Mouse (Mus musculus) midbrain, embryonic 14.5 days (tissue): ENCODE data around the gene Cdh13. TPM values are rescaled to one million over a fixed set of nuclear protein-coding genes. Genes with fewer than 3 reads are reported as not detected.

Source experiments
- ATAC-seq: fragments of 200-750 bp; cut with Nextera tagmentation; 2 replicates; pipeline ENCODE4 v1.8.0; 2017; ENCODE audit warnings: moderate number of reproducible peaks, moderate library complexity; ENCODE audit not compliant: low FRiP score, low TSS enrichment
- DNase-seq: peaks from one replicate; pipeline ENCODE4 v3.0.0-alpha.2; 2015
- H3K27ac ChIP-seq: fragments of 300-500 bp; sonication (generic); replicated peaks from 2 replicates; pipeline ENCODE4 v1.5.1; 2014; ENCODE audit warnings: mild to moderate bottlenecking, low read depth, low read length, moderate library complexity
- H3K27me3 ChIP-seq: fragments of 300-500 bp; sonication (generic); 2 replicates; pipeline ENCODE4 v1.6.1; 2014; ENCODE audit warnings: low read length, control low read depth, mixed read lengths; ENCODE audit not compliant: control insufficient read depth, insufficient read depth
- H3K36me3 ChIP-seq: fragments of 300-500 bp; sonication (generic); 2 replicates; pipeline ENCODE4 v1.6.1; 2014; ENCODE audit warnings: low read length, control low read depth; ENCODE audit not compliant: control insufficient read depth, insufficient read depth
- H3K4me1 ChIP-seq: fragments of 300-500 bp; sonication (generic); 2 replicates; pipeline ENCODE4 v1.6.1; 2014; ENCODE audit warnings: mild to moderate bottlenecking, antibody characterized with exemption, low read length, control low read depth; ENCODE audit not compliant: control insufficient read depth, insufficient read depth
- H3K4me2 ChIP-seq: fragments of 300-500 bp; sonication (generic); 2 replicates; pipeline ENCODE4 v1.6.1; 2014; ENCODE audit warnings: mild to moderate bottlenecking, low read length, moderate library complexity
- H3K4me3 ChIP-seq: fragments of 300-500 bp; sonication (generic); replicated peaks from 2 replicates; pipeline ENCODE4 v1.5.1; 2014; ENCODE audit warnings: low read depth, low read length
- H3K9ac ChIP-seq: fragments of 300-500 bp; sonication (generic); replicated peaks from 2 replicates; pipeline ENCODE4 v1.6.1; 2014; ENCODE audit warnings: mild to moderate bottlenecking, low read length, moderate library complexity
- H3K9me3 ChIP-seq: fragments of 300-500 bp; sonication (generic); 2 replicates; pipeline ENCODE4 v1.6.1; 2016; ENCODE audit warnings: low read length, control low read depth, mixed read lengths; ENCODE audit not compliant: control insufficient read depth
- WGBS: fragments of 180-500 bp; shearing (Covaris S2); extraction: QIAGEN DNeasy Blood & Tissue Kit; methylation state at CpG from one replicate; pipeline ENCODE4 v1.1.7; 2014; 5-methylcytosine and 5-hydroxymethylcytosine counted together
- polyA plus RNA-seq: library from polyadenylated mRNA; unstranded; fragments of >200 nt; fragmentation: Nextera tagmentation; extraction: Ambion mirVana; gene quantifications from 2 replicates; pipeline ENCODE4 v1.2.1, GENCODE M21; 2014

Gene Cdh13
- polyA plus RNA-seq = 131 and 143 TPM in 2 replicates

- H3K27ac ChIP-seq = peak within 1 kb of the TSS; percentile 78
- peak within 1 kb of the TSS; percentile 57 for H3K4me3 ChIP-seq
- DNase-seq (peak; percentile 88), ATAC-seq (peak; percentile 48; the same call in 1 of the 2 replicates)
- peaks cover 9% of the 10 kb centered on the region; the same call in 1 of the 2 replicates for H3K27me3 ChIP-seq
- H3K9me3 ChIP-seq = no peaks in the 10 kb centered on the region
- peaks cover 23% of the 10 kb centered on the region for H3K4me1 ChIP-seq
- H3K4me2 ChIP-seq = peak within 1 kb of the TSS; percentile 84
- under 1% methylated on average over 33 of the region's 33 CpGs for WGBS
- peak within 1 kb of the TSS; percentile 83 for H3K9ac ChIP-seq
- no peaks in the 10 kb centered on the region for H3K36me3 ChIP-seq
Measured at GRCm38 (mm10) chr8:118283600-118284111, at the start of gene Cdh13. Gene Cdh13, plus strand, starts transcription at chr8:118283733.

GRCm38 (mm10) chr8:118235626-118236025, 47.9 kb upstream of the Cdh13 start:
- Histone ChIP-seq H3K9ac (no peak overlapping the region), H3K27ac (no peak overlapping the region), H3K27me3 (no peaks in the 10 kb centered on the region), H3K4me3 (no peak overlapping the region), H3K4me2 (no peak overlapping the region), H3K4me1 (no peaks in the 10 kb centered on the region), H3K9me3 (no peaks in the 10 kb centered on the region), H3K36me3 (no peaks in the 10 kb centered on the region)
- 87% methylated on average over 7 of the region's 7 CpGs for WGBS
- ATAC-seq = no peak
- DNase-seq = no peak

GRCm38 (mm10) chr8:118237150-118237620, 46.3 kb upstream of the Cdh13 start:
- 74% methylated on average over 11 of the region's 11 CpGs for WGBS
- H3K27me3 ChIP-seq = no peaks in the 10 kb centered on the region
- H3K4me3 ChIP-seq = no peak overlapping the region
- no peaks in the 10 kb centered on the region for H3K9me3 ChIP-seq
- no peaks in the 10 kb centered on the region for H3K36me3 ChIP-seq
- H3K4me1 ChIP-seq = no peaks in the 10 kb centered on the region
- H3K4me2 ChIP-seq = no peak overlapping the region
- no peak for ATAC-seq
- peak; percentile 68 for DNase-seq
- no peak overlapping the region for H3K27ac ChIP-seq
- H3K9ac ChIP-seq = no peak overlapping the region

- no peak overlapping the region for H3K4me3 ChIP-seq
- WGBS = 94% methylated on average over 5 of the region's 5 CpGs
- no peaks in the 10 kb centered on the region for H3K36me3 ChIP-seq
- H3K4me1 ChIP-seq = no peaks in the 10 kb centered on the region
- H3K9ac ChIP-seq = no peak overlapping the region
- H3K27ac ChIP-seq = no peak overlapping the region
- ATAC-seq = no peak
- no peak for DNase-seq
- no peaks in the 10 kb centered on the region for H3K9me3 ChIP-seq
- no peaks in the 10 kb centered on the region for H3K27me3 ChIP-seq
- H3K4me2 ChIP-seq = no peak overlapping the region
Measured at GRCm38 (mm10) chr8:118238156-118238555, 45.4 kb upstream of the Cdh13 start.

- Histone ChIP-seq H3K27me3 (no peaks in the 10 kb centered on the region), H3K4me3 (no peak overlapping the region), H3K4me1 (no peaks in the 10 kb centered on the region), H3K4me2 (no peak overlapping the region), H3K36me3 (no peaks in the 10 kb centered on the region), H3K9ac (no peak overlapping the region), H3K27ac (no peak overlapping the region), H3K9me3 (no peaks in the 10 kb centered on the region)
- ATAC-seq (no peak), DNase-seq (no peak)
- WGBS = 47% methylated on average over 1 of the region's 1 CpGs
Measured at GRCm38 (mm10) chr8:118239186-118239585, 44.3 kb upstream of the Cdh13 start.

- H3K27me3 ChIP-seq = no peaks in the 10 kb centered on the region
- no peak overlapping the region for H3K4me3 ChIP-seq
- no peak overlapping the region for H3K27ac ChIP-seq
- no peak for ATAC-seq
- H3K9me3 ChIP-seq = no peaks in the 10 kb centered on the region; the same call in 1 of the 2 replicates
- H3K4me2 ChIP-seq = no peak overlapping the region
- no peaks in the 10 kb centered on the region for H3K4me1 ChIP-seq
- no peak overlapping the region for H3K9ac ChIP-seq
- 89% methylated on average over 5 of the region's 5 CpGs for WGBS
- no peaks in the 10 kb centered on the region for H3K36me3 ChIP-seq
- DNase-seq = no peak
Measured at GRCm38 (mm10) chr8:118249319-118249718, 34.2 kb upstream of the Cdh13 start.

- ATAC-seq (no peak), DNase-seq (no peak)
- no peaks in the 10 kb centered on the region for H3K4me1 ChIP-seq
- H3K4me3 ChIP-seq = no peak overlapping the region
- H3K9ac ChIP-seq = no peak overlapping the region
- H3K27me3 ChIP-seq = no peaks in the 10 kb centered on the region
- 89% methylated on average over 7 of the region's 7 CpGs for WGBS
- H3K4me2 ChIP-seq = no peak overlapping the region
- no peaks in the 10 kb centered on the region; the same call in 1 of the 2 replicates for H3K9me3 ChIP-seq
- no peaks in the 10 kb centered on the region for H3K36me3 ChIP-seq
- no peak overlapping the region for H3K27ac ChIP-seq
Measured at GRCm38 (mm10) chr8:118249923-118250322, 33.6 kb upstream of the Cdh13 start.

- no peak overlapping the region for H3K4me2 ChIP-seq
- H3K4me3 ChIP-seq = no peak overlapping the region
- H3K4me1 ChIP-seq = no peaks in the 10 kb centered on the region
- no peak for ATAC-seq
- no peak overlapping the region for H3K27ac ChIP-seq
- no peak overlapping the region for H3K9ac ChIP-seq
- no peaks in the 10 kb centered on the region for H3K27me3 ChIP-seq
- no peaks in the 10 kb centered on the region for H3K9me3 ChIP-seq
- WGBS = 76% methylated on average over 4 of the region's 4 CpGs
- DNase-seq = no peak
- H3K36me3 ChIP-seq = no peaks in the 10 kb centered on the region
Measured at GRCm38 (mm10) chr8:118263117-118263516, 20.4 kb upstream of the Cdh13 start.

- WGBS = 51% methylated on average over 7 of the region's 7 CpGs
- ATAC-seq (no peak), DNase-seq (peak; percentile 81)
- no peak overlapping the region for H3K4me2 ChIP-seq
- H3K9me3 ChIP-seq = no peaks in the 10 kb centered on the region
- H3K36me3 ChIP-seq = no peaks in the 10 kb centered on the region
- H3K27ac ChIP-seq = no peak overlapping the region
- no peak overlapping the region for H3K9ac ChIP-seq
- peaks cover 3% of the 10 kb centered on the region; the same call in 1 of the 2 replicates for H3K4me1 ChIP-seq
- no peak overlapping the region for H3K4me3 ChIP-seq
- no peaks in the 10 kb centered on the region for H3K27me3 ChIP-seq
Measured at GRCm38 (mm10) chr8:118270751-118271402, 12.7 kb upstream of the Cdh13 start.
